Mouse (Mus musculus): ENCODE data around the gene Snap47. TPM values are rescaled to one million over a fixed set of nuclear protein-coding genes. Genes with fewer than 3 reads are reported as not detected.

The Snap47 gene
- polyA plus RNA-seq, 1 experiment from 2014 or later = 352 TPM

DNA sequence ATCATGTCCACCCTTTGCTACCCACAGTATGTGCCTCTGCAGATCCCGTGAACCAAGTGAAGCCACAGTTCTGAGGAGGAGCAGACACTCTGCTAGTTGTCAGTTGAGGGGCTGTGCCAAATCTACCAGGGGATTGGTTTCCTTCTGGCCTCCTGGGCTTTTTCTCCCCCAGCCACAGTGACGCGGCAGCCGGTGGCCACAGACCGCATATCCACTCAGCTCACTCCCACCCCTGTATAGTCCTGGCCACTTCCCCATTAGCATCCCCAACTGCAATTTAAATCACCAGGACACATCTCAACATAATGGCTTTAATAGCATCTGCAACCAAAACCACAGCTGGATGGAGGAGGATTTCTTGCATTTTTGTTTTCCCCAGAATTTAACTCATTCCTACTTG lies 32.3 kb downstream of the Snap47 start:
- no peaks in the 10 kb centered on the region for H3K4me1 ChIP-seq (replicated peaks)
- H3K4me3 ChIP-seq (replicated peaks) = no peak overlapping the region
- ATAC-seq = no peak
- H3K36me3 ChIP-seq = peaks cover 83% of the 10 kb centered on the region
- H3K9me3 ChIP-seq = no peaks in the 10 kb centered on the region
- H3K9ac ChIP-seq (replicated peaks) = no peak overlapping the region
- no peak overlapping the region for H3K27ac ChIP-seq
- no peaks in the 10 kb centered on the region for H3K27me3 ChIP-seq
- 81% methylated on average over 5 of the region's 5 CpGs for WGBS
- H3K4me2 ChIP-seq (replicated peaks) = no peak overlapping the region

DNA sequence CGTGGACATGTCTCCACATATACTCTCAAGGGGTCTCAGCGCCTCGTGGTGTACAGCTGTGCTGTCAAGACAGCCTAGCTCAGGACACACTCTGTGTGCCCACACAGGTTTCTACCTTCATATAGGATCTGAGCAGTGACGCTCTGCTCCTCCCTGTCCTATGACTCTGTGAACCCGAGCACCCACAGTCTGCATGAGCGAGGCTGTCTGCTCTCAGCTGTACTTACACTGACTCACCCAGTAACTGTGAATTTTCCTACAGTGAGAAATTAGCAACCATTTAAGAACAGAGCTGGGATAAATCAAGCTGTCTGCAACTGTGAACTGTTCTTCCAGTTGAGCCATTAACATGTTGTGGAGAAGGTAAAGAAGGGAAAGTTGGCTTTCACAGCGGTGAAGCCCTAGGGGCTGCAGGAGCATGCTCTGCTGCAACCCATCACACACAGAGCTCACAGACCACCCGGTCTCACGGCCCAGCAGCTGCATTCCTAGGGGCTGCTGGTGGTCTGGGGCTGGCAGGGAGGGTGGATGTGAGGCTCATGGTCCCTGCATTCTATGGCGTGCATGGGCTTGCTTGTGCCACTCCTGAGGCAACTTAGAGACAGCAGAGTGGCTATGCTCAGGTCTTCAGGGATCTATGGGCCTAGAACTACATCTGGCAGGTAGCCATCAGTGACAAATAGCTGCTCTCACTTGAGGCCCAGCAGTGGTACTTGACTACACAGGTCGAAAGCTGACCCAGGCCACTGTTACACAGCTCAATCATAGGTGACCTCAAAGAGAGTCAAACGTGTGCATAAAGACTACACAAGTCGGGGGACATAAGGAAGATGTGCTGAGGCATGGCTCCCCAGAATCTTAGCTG lies 37.8 kb downstream of the Snap47 start:
- no peak overlapping the region for H3K4me2 ChIP-seq (replicated peaks)
- 85% methylated on average over 13 of the region's 13 CpGs for WGBS
- H3K4me3 ChIP-seq (replicated peaks) = no peak overlapping the region
- peaks cover 9% of the 10 kb centered on the region for H3K4me1 ChIP-seq (replicated peaks)
- H3K9ac ChIP-seq (replicated peaks) = no peak overlapping the region
- H3K9me3 ChIP-seq = no peaks in the 10 kb centered on the region
- H3K36me3 ChIP-seq = peaks cover 63% of the 10 kb centered on the region
- H3K27ac ChIP-seq = no peak overlapping the region
- H3K27me3 ChIP-seq = no peaks in the 10 kb centered on the region
- ATAC-seq = no peak

GRCm38 (mm10) chr11:59412058-59412457 lies 38.9 kb downstream of the Snap47 start:
- H3K9me3 ChIP-seq = no peaks in the 10 kb centered on the region
- 67% methylated on average over 6 of the region's 6 CpGs for WGBS
- H3K4me2 ChIP-seq (replicated peaks) = no peak overlapping the region
- no peak for ATAC-seq
- H3K27me3 ChIP-seq = no peaks in the 10 kb centered on the region
- no peak overlapping the region for H3K4me3 ChIP-seq (replicated peaks)
- peaks cover 9% of the 10 kb centered on the region for H3K4me1 ChIP-seq (replicated peaks)
- no peak overlapping the region for H3K9ac ChIP-seq (replicated peaks)
- no peak overlapping the region for H3K27ac ChIP-seq
- H3K36me3 ChIP-seq = peaks cover 66% of the 10 kb centered on the region

GRCm38 (mm10) chr11:59410851-59411250 lies 40.1 kb downstream of the Snap47 start:
- peaks cover 9% of the 10 kb centered on the region for H3K4me1 ChIP-seq (replicated peaks)
- ATAC-seq = no peak
- H3K27me3 ChIP-seq = no peaks in the 10 kb centered on the region
- no peak overlapping the region for H3K9ac ChIP-seq (replicated peaks)
- H3K9me3 ChIP-seq = no peaks in the 10 kb centered on the region
- H3K36me3 ChIP-seq = peaks cover 72% of the 10 kb centered on the region
- no peak overlapping the region for H3K4me3 ChIP-seq (replicated peaks)
- H3K4me2 ChIP-seq (replicated peaks) = no peak overlapping the region
- H3K27ac ChIP-seq = no peak overlapping the region
- WGBS = 91% methylated on average over 2 of the region's 2 CpGs

GRCm38 (mm10) chr11:59405761-59406160 lies 45.2 kb downstream of the Snap47 start:
- H3K9me3 ChIP-seq = no peaks in the 10 kb centered on the region
- no peaks in the 10 kb centered on the region for H3K4me1 ChIP-seq (replicated peaks)
- no peaks in the 10 kb centered on the region for H3K27me3 ChIP-seq
- no peak overlapping the region for H3K4me2 ChIP-seq (replicated peaks)
- ATAC-seq = no peak
- H3K9ac ChIP-seq (replicated peaks) = no peak overlapping the region
- peaks cover 62% of the 10 kb centered on the region for H3K36me3 ChIP-seq
- WGBS = 76% methylated on average over 1 of the region's 1 CpGs
- no peak overlapping the region for H3K27ac ChIP-seq
- H3K4me3 ChIP-seq (replicated peaks) = no peak overlapping the region

GRCm38 (mm10) chr11:59400876-59401275 lies 50.1 kb downstream of the Snap47 start:
- Histone ChIP-seq H3K9me3 (no peaks in the 10 kb centered on the region), H3K27ac (no peak overlapping the region), H3K4me2 (replicated peaks) (no peak overlapping the region), H3K4me1 (replicated peaks) (no peaks in the 10 kb centered on the region), H3K4me3 (replicated peaks) (no peak overlapping the region), H3K9ac (replicated peaks) (no peak overlapping the region), H3K27me3 (no peaks in the 10 kb centered on the region), H3K36me3 (peaks cover 23% of the 10 kb centered on the region)
- 79% methylated on average over 2 of the region's 2 CpGs for WGBS
- no peak for ATAC-seq

DNA sequence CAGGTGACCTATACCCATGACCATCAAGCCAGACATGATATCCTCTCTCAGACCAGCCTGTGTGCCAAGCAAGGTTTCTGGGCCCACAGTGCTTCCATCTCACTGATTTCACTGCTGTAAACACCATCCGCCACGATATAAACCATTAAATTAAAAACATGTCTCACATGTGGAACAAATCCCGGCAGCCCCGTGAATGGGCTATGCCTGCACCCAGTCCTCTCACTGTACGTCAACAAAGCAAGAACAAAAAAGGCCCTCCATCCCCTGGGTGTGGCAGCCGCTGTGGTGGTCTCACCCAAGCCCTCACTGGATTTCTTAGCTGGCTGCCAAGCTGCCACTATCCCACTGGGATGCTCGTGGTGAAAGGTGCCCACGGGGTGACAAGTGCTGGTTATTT lies 51.2 kb downstream of the Snap47 start:
- Histone ChIP-seq H3K4me2 (replicated peaks) (no peak overlapping the region), H3K27ac (no peak overlapping the region), H3K4me3 (replicated peaks) (no peak overlapping the region), H3K9me3 (no peaks in the 10 kb centered on the region), H3K9ac (replicated peaks) (no peak overlapping the region), H3K4me1 (replicated peaks) (no peaks in the 10 kb centered on the region), H3K27me3 (no peaks in the 10 kb centered on the region), H3K36me3 (peaks cover 18% of the 10 kb centered on the region)
- no peak for ATAC-seq
- 86% methylated on average over 8 of the region's 8 CpGs for WGBS

- Histone ChIP-seq H3K9me3 (no peaks in the 10 kb centered on the region), H3K36me3 (peaks cover 4% of the 10 kb centered on the region), H3K4me1 (replicated peaks) (no peaks in the 10 kb centered on the region), H3K4me3 (replicated peaks) (no peak overlapping the region), H3K9ac (replicated peaks) (no peak overlapping the region), H3K27me3 (no peaks in the 10 kb centered on the region), H3K4me2 (replicated peaks) (no peak overlapping the region), H3K27ac (no peak overlapping the region)
- no peak for ATAC-seq
- WGBS = 70% methylated on average over 22 of the region's 22 CpGs
Measured at GRCm38 (mm10) chr11:59397536-59398371, 53.2 kb downstream of the Snap47 start.

- WGBS = 95% methylated on average over 5 of the region's 5 CpGs
- H3K9me3 ChIP-seq = no peaks in the 10 kb centered on the region
Measured at GRCm38 (mm10) chr11:59394451-59394850, 56.5 kb downstream of the Snap47 start.

GRCm38 (mm10) chr11:59393591-59393990 lies 57.4 kb downstream of the Snap47 start:
- Histone ChIP-seq H3K4me2 (replicated peaks) (no peak overlapping the region), H3K4me3 (replicated peaks) (no peak overlapping the region), H3K9ac (replicated peaks) (no peak overlapping the region), H3K4me1 (replicated peaks) (peaks cover 5% of the 10 kb centered on the region; the same call in 1 of the 2 replicates), H3K9me3 (no peaks in the 10 kb centered on the region), H3K27me3 (no peaks in the 10 kb centered on the region), H3K27ac (peak overlapping the region; percentile 1; the same call in 1 of the 2 replicates), H3K36me3 (no peaks in the 10 kb centered on the region)
- peak; percentile 27; the same call in 1 of the 2 replicates for ATAC-seq
- WGBS = 24% methylated on average over 9 of the region's 9 CpGs

More at GRCm38 (mm10) chr11:59394451-59394850, 56.5 kb downstream of the Snap47 start:
- H3K9ac ChIP-seq (replicated peaks) = no peak overlapping the region
- no peak overlapping the region for H3K27ac ChIP-seq
- H3K4me3 ChIP-seq (replicated peaks) = no peak overlapping the region
- H3K4me2 ChIP-seq (replicated peaks) = no peak overlapping the region
- H3K4me1 ChIP-seq (replicated peaks) = peaks cover 5% of the 10 kb centered on the region; the same call in 1 of the 2 replicates
- no peaks in the 10 kb centered on the region for H3K36me3 ChIP-seq
- ATAC-seq = no peak
- H3K27me3 ChIP-seq = no peaks in the 10 kb centered on the region

DNA sequence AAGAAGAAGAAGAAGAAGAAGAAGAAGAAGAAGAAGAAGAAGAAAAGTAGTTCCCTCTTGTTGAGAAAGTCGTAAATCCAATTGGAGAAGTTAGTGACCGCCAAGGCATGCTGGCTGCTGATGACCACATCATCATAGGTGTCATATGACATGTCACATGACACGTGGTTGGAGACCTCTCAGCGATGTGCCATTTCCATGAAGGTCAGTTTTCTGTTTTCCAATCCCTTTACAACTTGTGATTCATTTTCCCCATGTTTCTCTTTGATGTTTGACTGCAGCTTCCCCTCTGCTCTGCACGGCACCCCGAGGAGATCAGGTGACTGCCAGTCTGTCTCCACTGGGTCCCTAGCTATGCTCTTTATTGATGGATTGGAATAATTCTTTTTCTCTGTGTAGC lies 58.7 kb downstream of the Snap47 start:
- H3K9me3 ChIP-seq = no peaks in the 10 kb centered on the region
- no peak overlapping the region for H3K4me3 ChIP-seq (replicated peaks)
- H3K9ac ChIP-seq (replicated peaks) = no peak overlapping the region
- peaks cover 5% of the 10 kb centered on the region; the same call in 1 of the 2 replicates for H3K4me1 ChIP-seq (replicated peaks)
- H3K27ac ChIP-seq = no peak overlapping the region
- H3K4me2 ChIP-seq (replicated peaks) = no peak overlapping the region
- 76% methylated on average over 6 of the region's 6 CpGs for WGBS
- no peak for ATAC-seq
- no peaks in the 10 kb centered on the region for H3K36me3 ChIP-seq
- no peaks in the 10 kb centered on the region for H3K27me3 ChIP-seq

DNA sequence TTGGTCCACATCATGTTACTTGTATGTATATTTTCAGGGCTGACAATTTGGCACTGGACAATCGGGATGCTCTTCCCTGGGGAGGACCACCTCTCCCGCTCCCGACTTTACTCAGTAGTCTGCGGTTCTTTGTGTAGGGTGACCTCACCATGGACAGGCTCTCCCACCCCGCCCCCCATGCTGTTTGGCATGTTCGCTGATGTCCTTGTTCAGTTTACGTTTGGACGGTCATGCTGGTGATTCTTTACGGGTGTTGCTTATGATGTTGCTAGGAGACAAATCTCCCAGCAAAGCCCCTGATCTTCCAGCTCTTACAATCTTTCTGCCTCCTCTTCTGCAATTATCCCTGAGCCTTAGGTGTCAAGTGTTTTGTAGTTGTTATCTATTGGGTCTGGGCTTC lies 60.5 kb downstream of the Snap47 start:
- 43% methylated on average over 9 of the region's 9 CpGs for WGBS
- ATAC-seq = no peak
- no peak overlapping the region for H3K4me3 ChIP-seq (replicated peaks)
- H3K27ac ChIP-seq = no peak overlapping the region
- no peaks in the 10 kb centered on the region for H3K27me3 ChIP-seq
- no peak overlapping the region for H3K4me2 ChIP-seq (replicated peaks)
- H3K4me1 ChIP-seq (replicated peaks) = peaks cover 5% of the 10 kb centered on the region; the same call in 1 of the 2 replicates
- H3K36me3 ChIP-seq = no peaks in the 10 kb centered on the region
- no peak overlapping the region for H3K9ac ChIP-seq (replicated peaks)
- H3K9me3 ChIP-seq = no peaks in the 10 kb centered on the region
